Mouse (Mus musculus): Measurements from ENCODE around the gene Trpc6.

Gene Trpc6

GRCm38 (mm10) chr9:8703956-8704355, 160.0 kb downstream of the Trpc6 start:
- TF ChIP-seq GATA4 (IDR thresholded peaks at IDR 0.05; ENCODE audit: insufficient replicate concordance, low read length): no peak

DNA sequence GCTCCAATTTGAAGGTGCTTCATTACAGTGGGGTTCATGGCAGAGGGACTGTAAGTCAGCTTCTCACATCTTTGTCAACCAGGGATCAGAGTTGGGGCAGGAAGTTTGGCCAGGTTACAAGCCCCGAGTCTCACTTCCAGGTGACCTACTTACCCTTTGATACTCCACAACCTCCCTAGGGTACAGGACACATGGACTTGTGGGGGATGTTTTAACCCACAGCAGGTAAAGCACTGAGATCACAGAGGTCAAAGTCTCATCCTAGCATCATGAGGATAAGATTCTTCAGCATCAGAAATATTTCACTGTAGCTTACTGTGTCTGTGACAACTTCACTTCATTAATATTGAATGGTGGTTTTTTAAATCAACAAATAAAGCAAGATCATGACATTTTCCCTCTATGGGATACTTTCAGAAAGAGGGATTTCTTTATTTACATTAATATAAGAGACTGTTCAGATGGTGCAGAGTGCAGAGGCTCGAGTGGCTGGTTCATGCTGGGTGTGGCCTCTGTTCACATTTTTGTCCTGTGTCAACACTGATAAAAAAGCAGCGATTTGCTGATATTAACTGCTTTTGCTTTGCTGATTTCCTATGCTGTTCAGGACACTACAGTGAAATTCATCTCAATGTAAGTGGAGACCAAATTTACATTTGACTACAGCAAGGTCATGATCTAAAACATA, 166.3 kb downstream of the Trpc6 start:
- TF ChIP-seq GATA4 (IDR thresholded peaks at IDR 0.05; ENCODE audit: insufficient replicate concordance, low read length): no peak

GRCm38 (mm10) chr9:8719017-8719416, 175.1 kb downstream of the Trpc6 start:
- TF ChIP-seq GATA4 (IDR thresholded peaks at IDR 0.05; ENCODE audit: insufficient replicate concordance, low read length): no peak

- TF ChIP-seq GATA4 (IDR thresholded peaks at IDR 0.05; ENCODE audit: insufficient replicate concordance, low read length): no peak
Observed at GRCm38 (mm10) chr9:8729056-8729455, 185.1 kb downstream of the Trpc6 start.

All from liver, adult (tissue).